Mouse (Mus musculus) forebrain, embryonic 12.5 days (tissue): Measurements from ENCODE around the gene Prmt1. TPM values are rescaled to one million over a fixed set of nuclear protein-coding genes. Genes with fewer than 3 reads are reported as not detected.

ENCODE experiments used
- microRNA-seq: library from miRNA; unstranded; fragments of <30 nt; microRNA quantifications from one replicate; pipeline ENCODE4, GENCODE M21; 2017
- polyA plus RNA-seq: library from polyadenylated mRNA; unstranded; fragments of >200 nt; fragmentation: Nextera tagmentation; extraction: Ambion mirVana; gene quantifications from 2 replicates; pipeline ENCODE4 v1.2.1, GENCODE M21; 2016

Gene Prmt1
- polyA plus RNA-seq, 1 experiment from 2014 or later: 585 TPM

Small RNAs within 50 kb of the gene (microRNA-seq; reads per million reads assigned to microRNA genes)
- gene Mir7054: 1.5 reads per million

Other genes starting within 250 kb of the Prmt1 start
- gene Vrk3, start 238.2 kb downstream of the Prmt1 start, polyA plus RNA-seq: 39.1 and 42.0 TPM in 2 replicates
- gene Zfp473, start 235.5 kb downstream of the Prmt1 start, polyA plus RNA-seq: 2.3 and 2.4 TPM in 2 replicates
- gene Nup62, start 170.5 kb downstream of the Prmt1 start, polyA plus RNA-seq: 94.6 and 105 TPM in 2 replicates
- 2.3 and 2.5 TPM in 2 replicates for gene Il4i1, start 170.2 kb downstream of the Prmt1 start, polyA plus RNA-seq
- 6.9 and 7.1 TPM in 2 replicates for gene Atf5, start 169.9 kb downstream of the Prmt1 start, polyA plus RNA-seq
- 95.2 and 96.0 TPM in 2 replicates for gene Akt1s1, start 137.6 kb downstream of the Prmt1 start, polyA plus RNA-seq
- gene Tbc1d17, start 137.5 kb downstream of the Prmt1 start, polyA plus RNA-seq: 80.7 and 83.8 TPM in 2 replicates
- 37.8 and 39.1 TPM in 2 replicates for gene Pnkp, start 129.4 kb downstream of the Prmt1 start, polyA plus RNA-seq
- gene Ptov1, start 116.8 kb downstream of the Prmt1 start, polyA plus RNA-seq: 595 and 609 TPM in 2 replicates
- gene Med25, start 93.9 kb downstream of the Prmt1 start, polyA plus RNA-seq: 172 and 178 TPM in 2 replicates
- gene Fuz, start 90.5 kb downstream of the Prmt1 start, polyA plus RNA-seq: 27.4 and 28.7 TPM in 2 replicates
- 85.8 and 94.4 TPM in 2 replicates for gene Ap2a1, start 57.1 kb downstream of the Prmt1 start, polyA plus RNA-seq
- 0.27 TPM in 1 of 2 replicates, not detected in the other for gene Tsks, start 43.4 kb downstream of the Prmt1 start, polyA plus RNA-seq
- 35.1 and 38.1 TPM in 2 replicates for gene Cpt1c, start 11.7 kb downstream of the Prmt1 start, polyA plus RNA-seq
- 72.4 and 73.0 TPM in 2 replicates for gene Irf3, start 11.1 kb upstream of the Prmt1 start, polyA plus RNA-seq
- gene Bcl2l12, start 12.1 kb upstream of the Prmt1 start, polyA plus RNA-seq: 57.8 and 66.4 TPM in 2 replicates
- 47.4 and 52.0 TPM in 2 replicates for gene Scaf1, start 29.8 kb upstream of the Prmt1 start, polyA plus RNA-seq
- 11.4 and 13.8 TPM in 2 replicates for gene Rras, start 31.4 kb upstream of the Prmt1 start, polyA plus RNA-seq
- gene Prr12, start 66.3 kb upstream of the Prmt1 start, polyA plus RNA-seq: 13.1 and 13.6 TPM in 2 replicates
- 53.7 and 54.4 TPM in 2 replicates for gene Nosip, start 75.9 kb upstream of the Prmt1 start, polyA plus RNA-seq
- 17.1 and 18.2 TPM in 2 replicates for gene Prrg2, start 76.1 kb upstream of the Prmt1 start, polyA plus RNA-seq
- 80.5 and 101 TPM in 2 replicates for gene Rcn3, start 105.7 kb upstream of the Prmt1 start, polyA plus RNA-seq
- 8.3 and 9.6 TPM in 2 replicates for gene Fcgrt, start 117.3 kb upstream of the Prmt1 start, polyA plus RNA-seq
- 1,226 and 1,285 TPM in 2 replicates for gene Rps11, start 137.9 kb upstream of the Prmt1 start, polyA plus RNA-seq
- 1,106 and 1,135 TPM in 2 replicates for gene Rpl13a, start 142.2 kb upstream of the Prmt1 start, polyA plus RNA-seq
- 0.27 TPM in 1 of 2 replicates, not detected in the other for gene Gm45713, start 149.7 kb upstream of the Prmt1 start, polyA plus RNA-seq
- gene Flt3l, start 149.9 kb upstream of the Prmt1 start, polyA plus RNA-seq: 0.21 and 0.72 TPM in 2 replicates
- 95.0 and 97.5 TPM in 2 replicates for gene Pih1d1, start 167.7 kb upstream of the Prmt1 start, polyA plus RNA-seq
- 41.9 and 42.9 TPM in 2 replicates for gene Aldh16a1, start 168.0 kb upstream of the Prmt1 start, polyA plus RNA-seq
- gene Slc17a7, start 177.4 kb upstream of the Prmt1 start, polyA plus RNA-seq: 6.3 and 7.9 TPM in 2 replicates
- 0.52 and 1.4 TPM in 2 replicates for gene Gfy, start 193.0 kb upstream of the Prmt1 start, polyA plus RNA-seq
- gene Pth2, start 194.4 kb upstream of the Prmt1 start, polyA plus RNA-seq: 0.45 and 1.5 TPM in 2 replicates
- 1.2 TPM in 2 replicates for gene Ccdc155, start 218.3 kb upstream of the Prmt1 start, polyA plus RNA-seq
- gene Dkkl1, start 225.6 kb upstream of the Prmt1 start, polyA plus RNA-seq: 0.72 and 0.78 TPM in 2 replicates
- 245 and 256 TPM in 2 replicates for gene Tead2, start 229.2 kb upstream of the Prmt1 start, polyA plus RNA-seq